Mouse (Mus musculus) kidney, embryonic 16.5 days (tissue): Measurements from ENCODE around the gene S1pr1. TPM values are rescaled to one million over a fixed set of nuclear protein-coding genes. Genes with fewer than 3 reads are reported as not detected.

Experiments
- ATAC-seq: fragments of 200-750 bp; cut with Nextera tagmentation; 2 replicates; pipeline ENCODE4 v1.8.0; 2017; ENCODE audit warnings: moderate TSS enrichment; ENCODE audit not compliant: low FRiP score, low TSS enrichment
- H3K27ac ChIP-seq: fragments of 300-500 bp; sonication (generic); 2 replicates; pipeline ENCODE4 v1.5.1; 2014; ENCODE audit warnings: low read length
- H3K27me3 ChIP-seq: fragments of 300-500 bp; sonication (generic); 2 replicates; pipeline ENCODE4 v1.6.1; 2014; ENCODE audit warnings: low read length, control low read depth, mixed read lengths; ENCODE audit not compliant: insufficient read depth
- H3K36me3 ChIP-seq: fragments of 300-500 bp; sonication (generic); 2 replicates; pipeline ENCODE4 v1.6.1; 2014; ENCODE audit warnings: low read length, control low read depth, mixed read lengths; ENCODE audit not compliant: insufficient read depth
- H3K4me1 ChIP-seq: fragments of 300-500 bp; sonication (generic); 2 replicates; pipeline ENCODE4 v1.6.1; 2014; ENCODE audit warnings: low read length, control low read depth, mixed read lengths; ENCODE audit not compliant: insufficient read depth
- H3K4me2 ChIP-seq: fragments of 300-500 bp; sonication (generic); replicated peaks from 2 replicates; pipeline ENCODE4 v1.6.1; 2014; ENCODE audit warnings: low read depth, low read length
- H3K4me3 ChIP-seq: fragments of 300-500 bp; sonication (generic); 2 replicates; pipeline ENCODE4 v1.5.1; 2014; ENCODE audit warnings: mild to moderate bottlenecking, low read length
- H3K9ac ChIP-seq: fragments of 300-500 bp; sonication (generic); replicated peaks from 2 replicates; pipeline ENCODE4 v1.6.1; 2014; ENCODE audit warnings: low read length
- H3K9me3 ChIP-seq: fragments of 300-500 bp; sonication (generic); 2 replicates; pipeline ENCODE4 v1.6.1; 2016; ENCODE audit warnings: low read length, control low read depth
- WGBS: fragments of 180-500 bp; shearing (Covaris S2); extraction: QIAGEN DNeasy Blood & Tissue Kit; methylation state at CpG from one replicate; pipeline ENCODE4 v1.1.7; 2014; 5-methylcytosine and 5-hydroxymethylcytosine counted together
- polyA plus RNA-seq: library from polyadenylated mRNA; unstranded; fragments of >200 nt; fragmentation: Nextera tagmentation; extraction: Ambion mirVana; gene quantifications from 2 replicates; pipeline ENCODE4 v1.2.1, GENCODE M21; 2015

S1pr1 gene
- polyA plus RNA-seq, result 21.0 and 26.1 TPM in 2 replicates

DNA sequence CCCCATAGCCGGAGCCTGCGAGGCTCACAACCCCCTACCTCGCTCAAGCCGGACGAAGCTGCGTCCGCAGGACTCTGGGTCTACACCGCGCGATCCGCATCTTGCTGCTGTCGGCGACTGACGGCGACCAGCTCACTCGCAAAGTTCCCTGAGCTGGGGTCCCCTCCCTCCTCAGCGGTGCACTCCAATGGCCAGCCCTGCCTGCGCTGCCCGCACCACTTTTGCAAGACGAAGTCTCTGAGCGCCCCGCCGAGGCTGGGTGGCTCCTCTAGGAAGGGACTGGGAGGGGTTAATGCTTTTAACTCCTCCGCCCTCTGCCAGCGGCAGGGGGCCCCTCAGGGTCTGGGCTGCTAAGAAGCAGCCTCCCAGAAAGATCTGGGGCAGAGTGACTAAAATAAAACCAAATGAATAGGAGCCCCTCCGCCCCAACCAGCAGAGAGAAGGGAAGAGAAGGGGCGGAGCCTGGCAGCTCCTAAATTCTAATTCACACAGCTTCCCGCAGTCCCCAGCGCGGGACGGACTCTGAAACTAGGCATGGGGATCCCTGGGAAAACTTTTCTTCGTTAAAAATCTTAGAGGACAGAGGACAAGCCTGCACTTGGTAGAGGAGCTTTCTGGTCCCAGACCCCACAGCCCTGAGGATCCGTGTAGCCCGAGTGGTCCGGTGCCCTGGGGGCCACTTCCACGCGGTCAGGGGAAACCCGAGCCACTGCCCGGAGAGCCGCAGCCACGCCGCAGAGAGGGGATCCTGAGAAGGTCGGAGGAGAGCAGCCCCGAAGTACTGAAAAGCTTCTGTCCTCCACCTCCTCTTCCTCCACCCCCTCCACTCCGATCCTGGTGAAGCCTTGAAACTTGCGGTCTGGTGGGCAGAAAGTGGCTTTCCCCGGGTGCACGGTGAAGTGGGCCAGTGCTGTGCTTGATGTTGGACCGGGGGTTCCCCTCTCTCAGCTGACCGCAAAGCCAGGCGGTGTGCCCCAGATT lies at the start of gene S1pr1:
Gene S1pr1 (minus strand): TSS at position 402 of the 981 bp plus-strand sequence.
- Histone ChIP-seq H3K27me3 (no peaks in the 10 kb centered on the region; the same call in 1 of the 2 replicates), H3K9ac (peak within 1 kb of the TSS; percentile 77), H3K4me2 (peak within 1 kb of the TSS; percentile 93), H3K36me3 (no peaks in the 10 kb centered on the region), H3K4me3 (peak within 1 kb of the TSS; percentile 63), H3K9me3 (no peaks in the 10 kb centered on the region), H3K27ac (peak within 1 kb of the TSS; percentile 76), H3K4me1 (peaks cover 8% of the 10 kb centered on the region; the same call in 1 of the 2 replicates)
- ATAC-seq, result peak; percentile 94
- WGBS, result under 1% methylated on average over 51 of the region's 51 CpGs

DNA sequence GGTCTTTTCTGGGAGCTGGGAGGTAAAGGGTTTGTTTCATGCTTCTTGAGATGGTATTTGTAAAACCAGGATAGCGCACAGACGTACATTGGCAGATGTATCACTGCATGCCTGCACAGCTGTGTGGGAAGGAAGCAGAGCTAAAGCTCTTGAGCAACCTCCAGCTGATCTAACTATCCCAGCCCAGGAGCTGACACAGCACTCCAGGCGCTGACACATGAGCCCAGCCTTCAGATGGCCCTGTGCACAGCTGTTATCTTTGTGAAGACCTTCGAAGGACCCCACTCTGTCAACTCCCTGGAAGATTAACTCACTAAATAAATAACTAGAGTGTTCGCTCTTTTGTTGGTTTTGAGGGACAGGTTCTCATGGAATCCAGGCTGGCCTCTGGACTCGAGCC lies 48.4 kb upstream of the S1pr1 start:
- no peak overlapping the region for H3K4me3 ChIP-seq
- peak; percentile 82 for ATAC-seq
- H3K27ac ChIP-seq, result peak overlapping the region; percentile 61
- no peaks in the 10 kb centered on the region for H3K36me3 ChIP-seq
- no peaks in the 10 kb centered on the region for H3K4me1 ChIP-seq
- H3K9me3 ChIP-seq, result no peaks in the 10 kb centered on the region
- no peak overlapping the region for H3K9ac ChIP-seq
- no peak overlapping the region for H3K4me2 ChIP-seq
- 36% methylated on average over 6 of the region's 6 CpGs for WGBS
- no peaks in the 10 kb centered on the region for H3K27me3 ChIP-seq

DNA sequence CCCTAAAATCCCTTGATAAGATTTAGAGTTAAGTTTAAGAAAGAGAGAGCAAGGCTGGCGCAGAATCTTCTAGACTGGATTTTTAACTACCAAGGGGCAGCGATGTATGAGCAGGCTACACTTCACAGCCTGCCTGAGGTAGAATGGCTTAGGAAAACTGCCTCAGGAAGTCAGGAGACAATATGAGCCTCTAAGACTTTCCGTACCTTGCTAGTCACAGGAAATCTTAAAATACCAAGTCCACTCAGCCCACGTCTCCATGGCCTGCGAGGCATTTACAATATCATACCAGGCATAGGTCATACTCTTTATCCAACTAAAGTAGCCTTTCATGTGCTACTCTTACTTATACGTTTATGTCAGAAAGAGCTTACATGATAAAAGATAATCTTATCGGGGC lies 48.0 kb upstream of the S1pr1 start:
- no peaks in the 10 kb centered on the region for H3K9me3 ChIP-seq
- no peak for ATAC-seq
- H3K9ac ChIP-seq, result no peak overlapping the region
- WGBS, result 71% methylated on average over 7 of the region's 7 CpGs
- no peak overlapping the region for H3K4me3 ChIP-seq
- no peaks in the 10 kb centered on the region for H3K27me3 ChIP-seq
- no peak overlapping the region for H3K4me2 ChIP-seq
- no peaks in the 10 kb centered on the region for H3K36me3 ChIP-seq
- no peaks in the 10 kb centered on the region for H3K4me1 ChIP-seq
- peak overlapping the region; percentile 61 for H3K27ac ChIP-seq

DNA sequence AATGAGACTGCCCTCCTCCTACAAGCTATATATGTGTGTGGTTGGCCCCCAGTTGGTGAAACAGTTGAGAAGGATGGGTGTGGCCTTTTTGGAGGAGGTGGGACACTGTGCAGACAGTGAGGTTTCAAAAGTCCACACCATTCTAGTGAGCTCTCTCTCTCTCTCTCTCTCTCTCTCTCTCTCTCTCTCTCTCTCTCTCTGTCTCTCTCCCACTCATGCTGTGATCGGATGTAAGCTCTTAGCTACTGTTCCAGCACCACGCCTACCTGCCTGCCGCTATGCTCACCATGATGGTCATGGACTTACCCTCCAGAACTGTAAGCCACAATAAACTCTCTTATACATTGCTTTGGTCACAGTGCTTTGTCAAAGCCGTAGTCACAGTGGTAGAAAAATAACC lies 44.8 kb upstream of the S1pr1 start:
- 98% methylated on average over 4 of the region's 4 CpGs for WGBS
- H3K27me3 ChIP-seq, result no peaks in the 10 kb centered on the region
- H3K4me1 ChIP-seq, result no peaks in the 10 kb centered on the region
- no peak overlapping the region for H3K9ac ChIP-seq
- no peaks in the 10 kb centered on the region for H3K9me3 ChIP-seq
- H3K36me3 ChIP-seq, result no peaks in the 10 kb centered on the region
- ATAC-seq, result no peak
- no peak overlapping the region for H3K4me3 ChIP-seq
- no peak overlapping the region for H3K27ac ChIP-seq
- H3K4me2 ChIP-seq, result no peak overlapping the region

DNA sequence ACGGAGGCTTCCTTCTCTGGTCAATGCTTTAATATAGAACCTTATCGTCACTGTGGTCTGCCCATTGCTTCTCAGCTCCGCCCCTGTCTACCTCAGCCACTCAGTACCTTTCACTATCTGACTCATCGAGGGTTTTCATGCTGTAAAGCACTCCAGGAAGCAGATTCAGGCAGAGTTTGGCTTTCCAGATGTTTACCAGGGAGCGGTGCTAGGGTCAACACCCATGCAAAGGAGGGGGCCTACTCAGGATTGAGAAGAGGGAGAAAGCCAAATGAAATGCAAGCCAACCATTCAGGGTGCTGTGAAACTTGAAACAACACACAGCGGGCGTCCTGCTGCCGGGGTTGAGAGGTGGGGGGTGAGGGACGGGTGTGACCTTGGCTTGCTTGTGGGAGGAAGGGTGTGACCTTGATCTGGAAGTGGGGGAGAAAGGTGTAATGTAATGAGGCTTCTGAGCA lies 43.6 kb upstream of the S1pr1 start:
- peak; percentile 57 for ATAC-seq
- WGBS, result 10% methylated on average over 9 of the region's 9 CpGs
- H3K36me3 ChIP-seq, result no peaks in the 10 kb centered on the region
- no peak overlapping the region for H3K27ac ChIP-seq
- H3K9me3 ChIP-seq, result no peaks in the 10 kb centered on the region
- no peak overlapping the region for H3K4me3 ChIP-seq
- no peaks in the 10 kb centered on the region for H3K27me3 ChIP-seq
- H3K4me1 ChIP-seq, result no peaks in the 10 kb centered on the region
- peak overlapping the region; percentile 41 for H3K4me2 ChIP-seq
- 0 out of 2 replicates have a peak overlapping the region, but pooled peaks have one; percentile 3 for H3K9ac ChIP-seq

DNA sequence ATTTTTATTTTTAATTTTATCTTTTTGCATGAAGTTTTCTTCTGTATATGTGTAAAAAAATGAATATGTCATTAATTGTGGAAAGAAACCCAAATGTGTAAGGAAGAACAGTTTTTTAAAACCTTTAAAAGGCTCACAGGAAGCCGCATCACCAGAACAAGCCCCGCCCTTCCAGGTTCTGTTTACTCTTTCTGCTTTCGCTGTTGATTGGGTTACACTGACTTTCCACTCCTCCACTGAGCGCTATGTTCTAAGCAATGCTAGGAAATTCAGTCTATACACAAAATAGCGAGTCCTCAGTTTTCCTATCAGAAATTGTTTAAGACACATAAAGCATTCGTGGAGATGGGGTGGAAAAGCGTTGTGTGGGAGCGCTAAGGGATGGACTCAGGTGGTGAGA lies 39.6 kb upstream of the S1pr1 start:
- Histone ChIP-seq H3K4me3 (no peak overlapping the region), H3K9me3 (no peaks in the 10 kb centered on the region), H3K9ac (no peak overlapping the region), H3K27ac (no peak overlapping the region), H3K27me3 (no peaks in the 10 kb centered on the region), H3K4me1 (no peaks in the 10 kb centered on the region), H3K36me3 (no peaks in the 10 kb centered on the region), H3K4me2 (no peak overlapping the region)
- 54% methylated on average over 8 of the region's 8 CpGs for WGBS
- no peak for ATAC-seq

DNA sequence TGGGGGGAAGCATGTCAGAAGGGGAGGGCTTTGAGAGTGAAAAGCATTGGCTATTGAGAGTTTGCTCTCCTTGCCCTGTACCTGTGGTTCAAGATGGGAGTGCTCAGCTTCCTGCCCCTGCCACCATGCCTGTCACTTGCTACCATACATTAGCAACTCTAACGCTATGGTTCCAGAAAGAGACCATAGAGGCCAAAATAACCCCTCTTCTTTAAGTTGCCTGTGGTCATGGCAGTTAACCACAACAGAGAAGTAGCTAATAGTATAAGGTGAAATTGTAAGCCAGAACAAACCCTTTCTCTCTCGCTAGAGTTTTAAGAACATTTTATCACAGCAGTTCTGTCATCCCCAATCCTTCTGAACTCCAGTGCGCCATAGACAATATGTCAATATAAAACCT lies 35.5 kb upstream of the S1pr1 start:
- WGBS, result 91% methylated on average over 3 of the region's 3 CpGs

DNA sequence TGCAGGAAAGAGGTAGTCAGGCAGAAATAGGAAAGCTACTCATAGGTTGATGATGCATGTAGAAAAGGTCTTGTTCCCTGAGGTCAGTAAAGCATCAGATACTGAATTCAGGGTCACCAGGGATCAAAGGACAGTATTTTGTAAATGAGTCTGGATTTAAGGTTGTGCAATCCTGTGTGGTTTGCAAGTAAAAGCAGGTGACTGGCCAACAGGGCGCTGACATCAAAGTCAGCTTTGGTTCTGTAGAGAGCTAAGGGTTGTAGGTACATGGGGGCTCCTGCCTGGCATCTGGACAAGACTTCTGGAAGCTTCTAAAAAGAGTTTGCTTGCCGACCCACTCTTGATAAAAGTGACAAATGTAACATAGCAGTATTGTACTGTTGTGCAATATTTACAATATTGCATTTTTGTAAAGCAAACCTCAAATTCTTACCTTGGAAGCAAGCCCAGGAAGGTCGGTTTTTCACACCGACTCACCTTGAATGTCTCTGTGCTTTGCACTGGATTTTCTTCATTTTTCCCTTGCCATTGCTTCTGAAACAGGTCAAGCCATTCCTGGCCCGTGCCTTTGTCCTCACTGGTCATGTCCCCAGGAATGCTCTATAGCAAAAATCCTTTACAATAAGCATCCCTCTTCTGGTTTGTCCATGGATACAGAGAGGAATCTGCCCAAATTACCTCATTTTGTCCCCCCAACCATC lies 33.6 kb upstream of the S1pr1 start:
- H3K27me3 ChIP-seq, result no peaks in the 10 kb centered on the region
- ATAC-seq, result no peak
- no peak overlapping the region for H3K9ac ChIP-seq
- H3K27ac ChIP-seq, result no peak overlapping the region
- H3K4me3 ChIP-seq, result no peak overlapping the region
- 77% methylated on average over 5 of the region's 5 CpGs for WGBS
- H3K4me2 ChIP-seq, result no peak overlapping the region
- H3K4me1 ChIP-seq, result no peaks in the 10 kb centered on the region
- no peaks in the 10 kb centered on the region for H3K36me3 ChIP-seq
- H3K9me3 ChIP-seq, result no peaks in the 10 kb centered on the region

More for the DNA sequence above, 35.5 kb upstream of the S1pr1 start:
- no peak overlapping the region for H3K4me2 ChIP-seq
- no peak overlapping the region for H3K9ac ChIP-seq
- H3K9me3 ChIP-seq, result no peaks in the 10 kb centered on the region
- H3K27me3 ChIP-seq, result no peaks in the 10 kb centered on the region
- no peak overlapping the region for H3K4me3 ChIP-seq
- H3K36me3 ChIP-seq, result no peaks in the 10 kb centered on the region
- no peak overlapping the region for H3K27ac ChIP-seq
- H3K4me1 ChIP-seq, result no peaks in the 10 kb centered on the region
- no peak for ATAC-seq

DNA sequence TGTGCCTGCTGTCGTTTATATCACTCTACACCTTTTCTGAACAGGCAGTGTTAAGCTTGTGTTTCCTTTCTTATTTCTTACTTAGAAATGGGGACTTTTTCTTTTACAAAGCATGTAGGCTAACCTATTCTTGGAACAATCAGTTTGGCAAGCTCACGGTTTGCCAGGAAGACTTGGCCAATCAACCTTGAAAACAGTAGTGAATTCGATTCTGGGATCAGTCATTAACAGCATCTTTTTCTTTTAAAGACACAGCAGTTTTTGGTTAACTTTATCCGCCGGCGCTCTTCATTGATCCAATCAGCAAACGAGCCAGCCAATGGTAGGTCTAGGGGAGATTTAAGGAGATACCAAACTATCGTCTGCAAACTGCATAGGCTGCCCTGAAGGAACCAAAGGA lies 31.6 kb upstream of the S1pr1 start:
- ATAC-seq, result no peak
- 77% methylated on average over 8 of the region's 8 CpGs for WGBS
- no peaks in the 10 kb centered on the region for H3K4me1 ChIP-seq
- no peak overlapping the region for H3K4me3 ChIP-seq
- no peaks in the 10 kb centered on the region for H3K27me3 ChIP-seq
- H3K27ac ChIP-seq, result no peak overlapping the region
- no peak overlapping the region for H3K9ac ChIP-seq
- no peak overlapping the region for H3K4me2 ChIP-seq
- no peaks in the 10 kb centered on the region for H3K9me3 ChIP-seq
- no peaks in the 10 kb centered on the region for H3K36me3 ChIP-seq
